Mouse (Mus musculus): Measurements from ENCODE around the gene Adamts2.

- no peak for TF ChIP-seq POLR2A (IDR thresholded peaks at IDR 0.05; ENCODE audit: extremely low read depth, insufficient read depth, low read length)
- TF ChIP-seq CTCF (IDR thresholded peaks at IDR 0.05; ENCODE audit: low read depth, low read length) = no peak
Measured at GRCm38 (mm10) chr11:50653746-50654431, 52.0 kb downstream of the Adamts2 start.
